Mouse (Mus musculus) small intestine, adult 2 months (tissue): ENCODE measurements around the gene Hist1h2bj. TPM values are rescaled to one million over a fixed set of nuclear protein-coding genes. Genes with fewer than 3 reads are reported as not detected.
"Not testable (repeated sequence)": the region's sequence is repeated elsewhere in the genome, so short reads cannot be mapped to it uniquely, and the experiment has no call there.

ENCODE experiments used
- H3K27ac ChIP-seq: fragments of 200-500 bp; 2 replicates; pipeline ENCODE4 v1.5.1; 2012; ENCODE audit warnings: low read depth, low read length, control low read depth, inconsistent platforms; ENCODE audit not compliant: insufficient read depth
- H3K27me3 ChIP-seq: fragments of 200-500 bp; 2 replicates; pipeline ENCODE4 v1.6.1; 2012; ENCODE audit warnings: mild to moderate bottlenecking, moderate library complexity, low read length, inconsistent platforms; ENCODE audit not compliant: control insufficient read depth, insufficient read depth
- H3K36me3 ChIP-seq: fragments of 200-500 bp; 2 replicates; pipeline ENCODE4 v1.6.1; 2012; ENCODE audit warnings: mild to moderate bottlenecking, low read length, control low read depth, inconsistent platforms; ENCODE audit not compliant: control insufficient read depth, insufficient read depth
- H3K4me1 ChIP-seq: fragments of 200-500 bp; 2 replicates; pipeline ENCODE4 v1.6.1; 2012; ENCODE audit warnings: low read length, inconsistent platforms, mixed read lengths; ENCODE audit not compliant: control insufficient read depth, insufficient read depth, insufficient read length
- H3K4me3 ChIP-seq: fragments of 200-500 bp; 2 replicates; pipeline ENCODE4 v1.5.1; 2012; ENCODE audit warnings: low read depth, mild to moderate bottlenecking, control low read depth, inconsistent platforms, low read length, moderate library complexity
- CTCF ChIP-seq: fragments of 200-500 bp; IDR thresholded peaks from 2 replicates; pipeline ENCODE4 v1.5.1; 2012; ENCODE audit warnings: low read depth, mild to moderate bottlenecking, control low read depth, inconsistent platforms, low read length, moderate library complexity, mixed read lengths; ENCODE audit not compliant: insufficient replicate concordance, insufficient read length; ENCODE audit errors: extremely low read depth
- POLR2A ChIP-seq: fragments of 200-500 bp; IDR thresholded peaks from 2 replicates; pipeline ENCODE4 v1.6.1; 2012; ENCODE audit warnings: low read depth, mild to moderate bottlenecking, control low read depth, inconsistent platforms, low read length, moderate library complexity
- WGBS: fragments of 180-500 bp; shearing (Covaris S2); methylation state at CpG from one replicate; pipeline ENCODE4 v1.1.7; 2018; 5-methylcytosine and 5-hydroxymethylcytosine counted together
- polyA plus RNA-seq: library from polyadenylated mRNA; depleted of rRNA; stranded (reverse); fragments of >200 nt; gene quantifications from 2 replicates; pipeline ENCODE4 v1.2.3, GENCODE M21; 2012; rRNA removed

The Hist1h2bj gene
- 16.9 and 21.2 TPM in 2 replicates for polyA plus RNA-seq

DNA sequence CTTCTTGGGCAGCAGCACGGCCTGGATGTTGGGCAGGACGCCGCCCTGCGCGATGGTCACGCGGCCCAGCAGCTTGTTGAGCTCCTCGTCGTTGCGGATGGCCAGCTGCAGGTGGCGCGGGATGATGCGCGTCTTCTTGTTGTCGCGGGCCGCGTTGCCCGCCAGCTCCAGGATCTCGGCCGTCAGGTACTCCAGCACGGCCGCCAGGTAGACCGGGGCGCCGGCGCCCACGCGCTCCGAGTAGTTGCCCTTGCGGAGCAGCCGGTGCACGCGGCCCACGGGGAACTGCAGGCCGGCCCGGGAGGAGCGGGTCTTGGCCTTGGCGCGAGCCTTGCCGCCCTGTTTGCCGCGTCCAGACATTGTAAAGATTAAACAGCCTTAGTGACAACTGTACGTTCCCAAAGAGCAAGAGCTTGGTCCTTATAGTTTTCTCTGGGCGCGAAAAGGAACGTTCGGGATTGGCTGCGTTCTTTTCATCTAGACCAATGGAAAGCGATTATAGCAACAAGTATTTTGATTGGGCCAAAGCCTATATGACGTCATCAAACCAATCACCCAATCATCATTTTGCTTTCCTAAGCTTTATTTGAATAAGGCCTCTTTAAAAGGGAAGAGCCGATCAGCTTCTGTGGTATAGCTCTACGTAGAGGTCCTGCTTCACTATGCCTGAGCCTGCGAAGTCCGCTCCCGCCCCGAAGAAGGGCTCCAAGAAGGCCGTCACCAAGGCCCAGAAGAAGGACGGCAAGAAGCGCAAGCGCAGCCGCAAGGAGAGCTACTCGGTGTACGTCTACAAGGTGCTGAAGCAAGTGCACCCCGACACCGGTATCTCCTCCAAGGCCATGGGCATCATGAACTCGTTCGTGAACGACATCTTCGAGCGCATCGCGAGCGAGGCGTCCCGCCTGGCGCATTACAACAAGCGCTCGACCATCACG, at the start of gene Hist1h2bj, which contains the start of gene Hist1h2ag:
Gene Hist1h2bj, plus strand, starts transcription at position 647 of the 935 bp plus-strand sequence.
Gene Hist1h2ag, minus strand, starts transcription at position 377 of the 935 bp plus-strand sequence.
- H3K4me1 ChIP-seq, H3K27me3 ChIP-seq, H3K36me3 ChIP-seq: not testable (repeated sequence)
- Histone ChIP-seq H3K4me3 (peak within 1 kb of the TSS; percentile 59), H3K27ac (peak within 1 kb of the TSS; percentile 76)
- WGBS: under 1% methylated on average over 53 of the region's 80 CpGs

DNA sequence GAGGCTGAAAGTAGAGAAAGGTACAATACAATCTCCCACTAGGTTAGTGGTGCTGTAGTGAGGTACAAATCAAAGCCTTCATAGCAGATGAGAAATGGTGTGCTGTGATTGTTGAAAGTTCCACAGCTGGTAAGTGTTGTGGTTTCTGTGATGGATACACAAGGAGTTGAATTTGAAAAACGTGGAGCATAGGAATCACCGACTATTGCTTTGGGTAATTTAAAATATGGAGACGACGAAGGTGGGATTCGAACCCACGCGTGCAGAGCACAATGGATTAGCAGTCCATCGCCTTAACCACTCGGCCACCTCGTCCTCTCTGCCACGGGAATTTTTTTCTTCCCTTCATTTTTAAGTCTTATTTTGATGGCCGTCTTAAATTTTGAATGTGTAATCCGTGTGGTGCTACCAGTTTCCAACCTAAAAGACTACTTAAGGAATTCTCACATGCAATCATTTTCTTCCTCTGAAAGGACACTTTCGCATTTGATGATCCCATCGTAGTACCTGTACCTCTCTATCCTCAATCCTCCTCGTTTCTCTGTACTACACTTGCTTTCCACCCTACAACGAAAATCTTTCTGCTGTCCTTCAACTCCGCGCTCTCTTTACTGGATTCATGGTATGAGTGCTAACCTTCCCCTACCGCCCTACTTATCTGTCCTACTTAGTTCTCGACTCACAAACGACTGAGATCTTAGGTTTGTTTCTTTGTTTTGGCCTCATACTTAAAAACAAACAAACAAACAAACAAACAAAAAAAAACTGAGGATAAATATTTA, 48.9 kb upstream of the Hist1h2bj start:
- no peak overlapping the region for H3K4me3 ChIP-seq
- no peak overlapping the region for H3K27ac ChIP-seq
- H3K36me3 ChIP-seq: no peaks in the 10 kb centered on the region
- TF ChIP-seq POLR2A (no peak), CTCF (no peak)
- H3K4me1 ChIP-seq: peaks cover 6% of the 10 kb centered on the region; the same call in 1 of the 2 replicates
- H3K27me3 ChIP-seq: peaks cover 46% of the 10 kb centered on the region
- WGBS: 8% methylated on average over 22 of the region's 22 CpGs

DNA sequence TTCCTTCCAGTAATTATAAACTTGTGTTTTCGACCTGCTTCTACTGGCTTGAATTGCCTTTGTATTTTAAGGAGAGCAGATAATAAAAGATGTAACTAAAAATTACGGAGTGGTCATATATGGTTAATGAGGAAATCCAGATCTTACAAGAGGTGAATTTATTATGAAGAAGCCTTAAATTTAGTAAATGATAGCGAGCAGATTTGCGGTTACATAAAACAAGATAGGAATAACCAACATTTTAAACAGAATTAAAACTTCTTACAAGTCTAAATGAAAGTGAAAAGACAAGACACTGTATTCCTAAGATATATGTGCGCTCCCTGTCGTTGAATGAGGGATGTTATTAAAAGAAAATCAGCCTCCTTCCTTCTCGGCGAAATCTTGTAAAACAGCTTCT, 48.1 kb upstream of the Hist1h2bj start:
- Histone ChIP-seq H3K27ac (no peak overlapping the region), H3K4me3 (peak overlapping the region; percentile 57), H3K4me1 (peaks cover 6% of the 10 kb centered on the region; the same call in 1 of the 2 replicates), H3K27me3 (peaks cover 52% of the 10 kb centered on the region), H3K36me3 (no peaks in the 10 kb centered on the region)
- TF ChIP-seq POLR2A: no peak
- TF ChIP-seq CTCF: no peak
- 8% methylated on average over 8 of the region's 8 CpGs for WGBS

DNA sequence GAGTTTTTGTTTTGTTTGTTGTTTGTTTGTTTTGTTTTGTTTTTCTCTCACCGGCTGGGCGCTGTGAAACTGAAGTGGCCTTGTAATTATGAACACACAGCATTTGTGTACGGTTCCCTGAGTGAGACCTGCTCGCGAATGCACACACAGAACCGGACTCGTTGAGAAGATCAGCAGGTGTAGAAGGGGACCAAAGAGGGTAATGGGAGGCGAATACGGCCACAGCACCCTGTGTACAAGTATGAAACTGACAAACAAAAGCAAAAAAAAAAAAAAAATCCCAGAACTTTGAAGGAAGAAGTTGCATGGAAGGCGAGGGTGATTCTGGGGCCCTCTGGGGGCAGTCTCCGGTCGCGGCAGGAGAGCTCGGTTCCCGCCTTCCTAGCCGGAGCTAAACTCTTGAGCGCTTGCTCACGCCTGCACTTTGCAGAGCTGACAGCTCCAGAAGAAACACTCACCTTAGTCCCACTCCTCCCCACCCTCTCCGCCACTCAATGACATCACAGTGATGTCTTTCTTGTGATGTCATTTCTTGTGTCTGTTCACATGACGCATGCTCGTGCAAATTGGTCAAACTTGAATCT, 47.6 kb upstream of the Hist1h2bj start:
- Histone ChIP-seq H3K27me3 (peaks cover 56% of the 10 kb centered on the region), H3K36me3 (no peaks in the 10 kb centered on the region), H3K27ac (no peak overlapping the region), H3K4me1 (peaks cover 6% of the 10 kb centered on the region; the same call in 1 of the 2 replicates), H3K4me3 (peak overlapping the region; percentile 57)
- TF ChIP-seq CTCF (no peak), POLR2A (no peak)
- 2% methylated on average over 21 of the region's 21 CpGs for WGBS

DNA sequence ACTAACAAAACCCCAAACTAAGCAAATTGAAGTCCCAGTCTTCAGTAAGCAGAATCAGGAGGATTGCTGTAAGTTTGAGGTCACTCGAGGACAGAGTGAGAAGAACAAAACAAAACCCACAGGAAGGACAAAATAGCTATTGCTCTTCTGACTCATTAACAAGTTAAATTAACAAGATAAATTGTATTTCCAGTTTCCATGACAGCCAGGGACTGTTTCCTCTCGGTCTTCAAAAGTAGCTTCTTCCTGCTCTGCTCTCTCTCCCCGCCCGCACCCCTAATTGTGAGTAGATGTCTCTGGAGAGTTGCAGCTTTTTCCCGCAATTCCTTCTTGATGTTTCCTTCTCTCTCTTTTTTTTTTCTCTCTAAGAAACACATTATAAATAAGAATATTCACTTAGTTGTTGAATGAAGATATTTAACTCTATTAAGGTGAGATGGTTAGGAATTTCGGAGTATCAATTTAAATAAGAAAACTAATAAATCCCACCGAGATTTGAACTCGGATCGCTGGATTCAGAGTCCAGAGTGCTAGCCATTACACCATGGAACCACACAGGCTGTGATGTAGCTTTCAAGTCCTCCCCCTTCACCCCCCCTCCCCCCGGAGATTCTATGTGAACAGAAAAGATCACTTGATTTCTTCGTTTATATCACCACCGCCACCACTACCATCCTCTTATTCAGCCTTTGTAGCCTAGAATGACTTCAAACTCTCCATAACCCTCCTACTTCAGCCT, 46.7 kb upstream of the Hist1h2bj start:
- no peaks in the 10 kb centered on the region for H3K36me3 ChIP-seq
- TF ChIP-seq POLR2A (no peak), CTCF (no peak)
- H3K27ac ChIP-seq: no peak overlapping the region
- peaks cover 6% of the 10 kb centered on the region; the same call in 1 of the 2 replicates for H3K4me1 ChIP-seq
- WGBS: 7% methylated on average over 12 of the region's 12 CpGs
- H3K27me3 ChIP-seq: peaks cover 56% of the 10 kb centered on the region
- 0 out of 2 replicates have a peak overlapping the region, but pooled peaks have one; percentile 24 for H3K4me3 ChIP-seq

DNA sequence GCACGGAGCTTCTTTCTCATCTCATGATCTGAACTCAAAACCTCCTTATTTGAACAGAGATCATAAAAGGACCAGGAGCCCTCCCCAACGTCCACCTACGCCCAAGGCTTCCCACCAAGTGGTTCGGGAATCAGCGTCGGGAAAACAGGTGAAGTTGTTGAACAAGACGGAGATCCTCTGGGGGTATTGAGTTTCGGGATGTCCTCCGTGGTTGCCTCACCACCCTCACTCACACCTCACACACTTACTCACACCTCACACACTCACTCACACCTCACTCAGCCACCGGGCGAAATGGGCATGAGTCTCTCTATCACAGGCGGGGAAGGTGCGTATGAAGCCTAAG, 46.2 kb upstream of the Hist1h2bj start:
- TF ChIP-seq CTCF (no peak), POLR2A (no peak)
- peak overlapping the region; percentile 24 for H3K4me3 ChIP-seq
- H3K27me3 ChIP-seq: peaks cover 59% of the 10 kb centered on the region
- 9% methylated on average over 13 of the region's 13 CpGs for WGBS
- H3K36me3 ChIP-seq: no peaks in the 10 kb centered on the region
- H3K27ac ChIP-seq: no peak overlapping the region
- peaks cover 6% of the 10 kb centered on the region; the same call in 1 of the 2 replicates for H3K4me1 ChIP-seq
